23 mouse cellular contexts compared by ENCODE assay signal in the genomic region with DNA sequence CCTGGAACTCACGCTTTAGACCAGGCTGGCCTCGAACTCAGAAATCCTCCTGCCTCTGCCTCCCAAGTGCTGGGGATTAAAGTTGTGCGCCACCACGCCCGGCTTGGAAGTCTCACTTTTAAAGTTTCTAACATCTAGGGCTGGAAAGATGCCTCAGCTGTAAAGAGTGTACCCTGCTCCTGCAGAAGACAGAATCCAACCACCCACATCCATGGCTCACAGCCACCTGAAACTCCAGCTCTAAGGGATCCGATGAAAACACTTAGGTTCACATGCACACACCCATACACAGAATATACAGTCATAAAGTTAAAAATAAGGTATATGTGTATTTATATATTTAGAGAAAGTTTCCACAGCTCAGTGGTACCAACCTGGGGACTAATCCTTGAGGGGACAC.
"Had no signal": no experiment of that assay in that cellular context is flagged by ENCODE, and none has a peak within 500 bp of the region (broad histone marks: within the 10 kb centered on the region; RNA-seq: fewer than 3 reads in every experiment).

No protein-coding gene starts in this region.

- H3K36me3 ChIP-seq: heart, embryonic 13.5 days; heart, embryonic 15.5 days; hindbrain, embryonic 13.5 days; hindbrain, embryonic 15.5 days; kidney, embryonic 15.5 days; limb, embryonic 13.5 days; limb, embryonic 15.5 days had no signal

- DNase-seq: forebrain, postnatal 0 days; gastrocnemius, postnatal 14 days; gastrocnemius, postnatal 36 days; heart, adult 18-20 months; heart, postnatal 14 days; heart, postnatal 36 days; kidney, adult 11 months; kidney, adult 2 months; kidney, adult 9 months; kidney, postnatal 14 days; kidney, postnatal 36 days; layer of hippocampus, adult 9-11 months; layer of hippocampus, postnatal 36 days; left cerebral cortex, postnatal 4 days had no signal

- H3K27ac ChIP-seq: heart, embryonic 13.5 days; heart, embryonic 15.5 days; hindbrain, embryonic 13.5 days; hindbrain, embryonic 15.5 days; hindbrain, postnatal 0 days; kidney, embryonic 15.5 days; kidney, postnatal 0 days; limb, embryonic 13.5 days; limb, embryonic 15.5 days had no signal

- H3K27me3 ChIP-seq: heart, embryonic 15.5 days; hindbrain, embryonic 13.5 days; hindbrain, embryonic 15.5 days; kidney, embryonic 15.5 days; limb, embryonic 13.5 days; limb, embryonic 15.5 days had no signal

- H3K4me3 ChIP-seq: heart, embryonic 13.5 days; heart, embryonic 15.5 days; hindbrain, embryonic 13.5 days; hindbrain, embryonic 15.5 days; kidney, embryonic 15.5 days; limb, embryonic 13.5 days; limb, embryonic 15.5 days had no signal

- H3K4me1 ChIP-seq: hindbrain, embryonic 15.5 days had no signal

- H3K9me3 ChIP-seq: heart, embryonic 13.5 days; heart, embryonic 15.5 days; hindbrain, embryonic 13.5 days; hindbrain, embryonic 15.5 days; kidney, embryonic 15.5 days; limb, embryonic 13.5 days; limb, embryonic 15.5 days had no signal
